Mouse (Mus musculus): ENCODE results near the gene Stac3.

- no peak for TF ChIP-seq GATA1 (IDR thresholded peaks at IDR 0.05; ENCODE audit: low read length)
- no peak for TF ChIP-seq TAL1 (IDR thresholded peaks at IDR 0.05; ENCODE audit: low read length)
These were observed 36.5 kb downstream of the Stac3 start for GRCm38 (mm10) chr10:127537854-127538583.
